Comparison of ENCODE assay signal across 32 mouse cellular contexts in genomic region chr3:53084806-53085205, GRCm38 (mm10). TPM values are rescaled to one million over a fixed set of nuclear protein-coding genes. Genes with fewer than 3 reads are reported as not detected.
"Had no signal": no experiment of that assay in that cellular context is flagged by ENCODE, and none has a peak within 500 bp of the region (broad histone marks: within the 10 kb centered on the region; RNA-seq: fewer than 3 reads in every experiment).

No protein-coding gene starts in this region.

- H3K9me3 ChIP-seq: limb, embryonic 10.5 days; limb, embryonic 12.5 days; limb, embryonic 13.5 days; limb, embryonic 15.5 days; liver, embryonic 12.5 days; liver, embryonic 13.5 days; liver, embryonic 15.5 days; lung, embryonic 15.5 days; megakaryocyte, embryonic 14.5 days; midbrain, embryonic 10.5 days; midbrain, embryonic 12.5 days; midbrain, embryonic 13.5 days; midbrain, embryonic 15.5 days had no signal

- H3K27ac ChIP-seq: left cerebral cortex, adult 2 months; limb, embryonic 10.5 days; limb, embryonic 12.5 days; limb, embryonic 13.5 days; limb, embryonic 15.5 days; liver, embryonic 12.5 days; liver, embryonic 13.5 days; liver, embryonic 14.5 days; liver, embryonic 15.5 days; lung, embryonic 15.5 days; macrophage; midbrain, embryonic 10.5 days; midbrain, embryonic 12.5 days; midbrain, embryonic 13.5 days; midbrain, embryonic 15.5 days had no signal

- H3K36me3 ChIP-seq: limb, embryonic 12.5 days; limb, embryonic 13.5 days; limb, embryonic 15.5 days; liver, embryonic 12.5 days; liver, embryonic 13.5 days; liver, embryonic 15.5 days; lung, embryonic 15.5 days; midbrain, embryonic 12.5 days; midbrain, embryonic 15.5 days had no signal

- H3K27me3 ChIP-seq: limb, embryonic 12.5 days; limb, embryonic 13.5 days; limb, embryonic 15.5 days; liver, embryonic 12.5 days; liver, embryonic 13.5 days; liver, embryonic 15.5 days; lung, embryonic 15.5 days; midbrain, embryonic 12.5 days; midbrain, embryonic 13.5 days; midbrain, embryonic 15.5 days had no signal

- DNase-seq: left cerebral cortex, postnatal 4 days; liver; liver, embryonic 13.5 days; liver, postnatal 0 days; lung, adult 18-20 months; lung, adult 2 months; lung, embryonic 14.5 days; lung, postnatal 10 days; lung, postnatal 14 days; lung, postnatal 36 days; lung, postnatal 4 days; midbrain, embryonic 14.5 days had no signal

- H3K9ac ChIP-seq: limb, embryonic 12.5 days; limb, embryonic 13.5 days; limb, embryonic 15.5 days; liver, embryonic 12.5 days; liver, embryonic 13.5 days; liver, embryonic 14.5 days; liver, embryonic 15.5 days; liver, postnatal 0 days; lung, embryonic 14.5 days; lung, embryonic 15.5 days; midbrain, embryonic 12.5 days; midbrain, embryonic 13.5 days; midbrain, embryonic 15.5 days had no signal

- ATAC-seq: liver, embryonic 12.5 days; liver, postnatal 0 days; lung, postnatal 0 days; midbrain, embryonic 13.5 days; midbrain, embryonic 15.5 days; midbrain, embryonic 16.5 days had no signal

- H3K4me1 ChIP-seq: liver, embryonic 12.5 days; liver, embryonic 13.5 days; liver, embryonic 15.5 days; lung, embryonic 15.5 days; megakaryocyte, embryonic 14.5 days had no signal

- H3K4me3 ChIP-seq: left cerebral cortex, adult 2 months; limb, embryonic 10.5 days; limb, embryonic 12.5 days; limb, embryonic 13.5 days; limb, embryonic 15.5 days; liver, embryonic 12.5 days; liver, embryonic 13.5 days; liver, embryonic 15.5 days; lung, embryonic 15.5 days; megakaryocyte, embryonic 14.5 days; midbrain, embryonic 10.5 days; midbrain, embryonic 12.5 days; midbrain, embryonic 13.5 days; midbrain, embryonic 15.5 days; myocyte had no signal

- H3K4me2 ChIP-seq: limb, embryonic 12.5 days; limb, embryonic 13.5 days; limb, embryonic 15.5 days; liver, embryonic 11.5 days; liver, embryonic 12.5 days; liver, embryonic 13.5 days; liver, embryonic 15.5 days; lung, embryonic 14.5 days; lung, embryonic 15.5 days; midbrain, embryonic 12.5 days; midbrain, embryonic 13.5 days; midbrain, embryonic 15.5 days had no signal

RNA-seq across cellular contexts. Expression of gene Lhfp, which starts 43.5 kb away (rescaled TPM):
- total RNA-seq: megakaryocyte-erythroid progenitor cell, adult 5-6 weeks had no signal
